Mouse (Mus musculus) left cerebral cortex, adult 18-20 months (tissue): Measurements from ENCODE around the gene Rusc2. TPM values are rescaled to one million over a fixed set of nuclear protein-coding genes. Genes with fewer than 3 reads are reported as not detected.

Source experiments
- DNase-seq, 2 experiments: peaks; one replicate each; pipeline ENCODE4 v3.0.0; 2021 to 2022; ENCODE audit warnings: low spot score in 2 of 2, mixed read lengths in 1 of 2
- long read RNA-seq, 2 experiments: library from polyadenylated mRNA; stranded (forward); transcript quantifications; one replicate each; pipeline ENCODE4 v2.0.0; 2021
- total RNA-seq, 2 experiments: library from RNA; stranded (reverse); gene quantifications; 2 replicates each; pipeline ENCODE4 v1.2.3; 2021

The Rusc2 gene
- 100 to 1,000 TPM; 128 to 146 TPM for total RNA-seq
- long read RNA-seq, experiment 1, full-length matches to known transcripts, result 18 of 106 reads
- long read RNA-seq, experiment 1, partial matches to known transcripts, result 73 of 106 reads
- long read RNA-seq, experiment 1, other reads (novel, unspliced or antisense), result 15 of 106 reads
- long read RNA-seq, experiment 2, full-length matches to known transcripts, result 22 of 92 reads
- long read RNA-seq, experiment 2, partial matches to known transcripts, result 63 of 92 reads
- long read RNA-seq, experiment 2, other reads (novel, unspliced or antisense), result 7 of 92 reads

GRCm38 (mm10) chr4:43381408-43382154 lies at the start of gene Rusc2:
TSS of gene Rusc2 (plus strand) at chr4:43381979.
- peak; percentile 93 to 96 for DNase-seq

GRCm38 (mm10) chr4:43334771-43335170 lies 47.0 kb upstream of the Rusc2 start:
- DNase-seq, result no peak

- no peak for DNase-seq
Observed at GRCm38 (mm10) chr4:43336176-43336575, 45.6 kb upstream of the Rusc2 start.

- no peak for DNase-seq
Observed at GRCm38 (mm10) chr4:43340096-43340804, 41.5 kb upstream of the Rusc2 start.

DNA sequence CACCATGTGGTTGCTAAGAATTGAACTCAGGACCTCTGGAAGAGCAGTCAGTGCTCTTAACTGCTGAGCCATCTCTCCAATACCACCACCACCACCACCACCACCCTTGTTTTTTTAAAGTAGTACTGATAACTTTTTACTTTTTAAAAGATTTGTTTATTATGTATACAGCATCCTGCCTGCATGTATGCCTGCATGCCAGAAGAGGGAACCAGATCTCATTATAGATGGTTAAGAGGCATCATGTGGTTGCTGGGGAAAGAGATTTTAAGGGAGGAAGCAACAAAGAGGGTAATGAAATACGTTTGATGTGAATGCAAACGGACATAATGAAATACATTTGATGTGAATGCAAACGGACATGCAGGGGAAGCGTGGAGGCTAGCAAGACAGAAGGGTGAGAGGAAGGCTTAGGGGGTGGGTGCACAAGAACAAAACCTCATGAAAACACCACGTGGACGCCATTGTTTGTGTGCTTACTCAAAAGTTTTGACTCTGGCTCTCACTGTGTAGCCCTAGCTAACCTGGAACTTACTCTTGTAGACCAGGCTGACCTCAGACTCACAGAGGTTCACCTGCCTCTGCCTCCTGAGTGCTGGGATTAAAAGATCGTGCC lies 40.4 kb upstream of the Rusc2 start:
- no peak for DNase-seq

- no peak for DNase-seq
Observed at GRCm38 (mm10) chr4:43342443-43342842, 39.3 kb upstream of the Rusc2 start.

GRCm38 (mm10) chr4:43344932-43345331 lies 36.8 kb upstream of the Rusc2 start:
- DNase-seq, result no peak

- DNase-seq, result no peak
Observed at GRCm38 (mm10) chr4:43349206-43349605, 32.6 kb upstream of the Rusc2 start.

DNA sequence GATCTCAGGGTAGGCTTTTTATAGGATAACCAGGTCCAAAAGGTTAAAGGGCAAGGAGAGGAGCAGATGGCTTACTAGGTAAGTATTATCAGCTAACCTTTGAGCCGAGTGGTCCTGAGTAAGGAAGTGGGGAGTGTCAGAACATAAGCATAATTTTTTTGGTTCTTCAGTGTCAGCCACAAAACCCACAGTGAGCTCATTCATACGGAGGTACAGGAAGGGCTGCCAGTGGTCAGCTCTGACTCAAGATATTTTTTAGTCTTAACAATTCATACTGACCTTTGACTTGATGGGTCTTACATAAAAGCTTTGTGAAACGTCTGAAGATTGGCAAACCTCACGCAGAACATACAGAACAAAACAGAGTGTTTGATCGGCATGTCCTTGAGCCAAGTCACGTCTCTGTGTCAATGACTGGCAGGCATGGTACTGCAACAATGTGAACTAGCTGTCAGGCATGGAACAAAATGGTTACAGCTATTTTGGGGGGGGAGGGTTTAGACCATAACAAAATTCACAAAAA lies 31.7 kb upstream of the Rusc2 start:
- no peak for DNase-seq

DNA sequence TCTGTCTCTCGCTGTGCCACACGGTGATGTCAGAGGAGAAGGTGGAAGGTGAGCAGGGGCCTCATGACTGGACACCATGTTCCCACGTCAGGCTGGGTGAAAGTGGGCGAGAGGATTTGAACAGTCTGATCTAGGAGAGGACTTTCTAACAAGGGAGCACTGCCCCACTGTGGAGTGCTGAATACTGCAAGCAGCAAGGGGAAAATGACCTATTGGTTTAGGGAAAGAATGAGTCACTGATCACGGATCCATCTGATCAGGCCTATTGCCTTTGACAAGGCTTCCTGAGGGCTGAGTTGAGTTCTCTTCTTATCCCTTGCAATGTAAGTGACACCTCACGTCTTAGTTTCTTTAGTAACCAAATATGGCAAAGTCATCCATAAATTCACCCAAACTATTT lies 28.1 kb upstream of the Rusc2 start:
- no peak for DNase-seq

GRCm38 (mm10) chr4:43364914-43365560 lies 16.7 kb upstream of the Rusc2 start:
- DNase-seq, result no peak

DNA sequence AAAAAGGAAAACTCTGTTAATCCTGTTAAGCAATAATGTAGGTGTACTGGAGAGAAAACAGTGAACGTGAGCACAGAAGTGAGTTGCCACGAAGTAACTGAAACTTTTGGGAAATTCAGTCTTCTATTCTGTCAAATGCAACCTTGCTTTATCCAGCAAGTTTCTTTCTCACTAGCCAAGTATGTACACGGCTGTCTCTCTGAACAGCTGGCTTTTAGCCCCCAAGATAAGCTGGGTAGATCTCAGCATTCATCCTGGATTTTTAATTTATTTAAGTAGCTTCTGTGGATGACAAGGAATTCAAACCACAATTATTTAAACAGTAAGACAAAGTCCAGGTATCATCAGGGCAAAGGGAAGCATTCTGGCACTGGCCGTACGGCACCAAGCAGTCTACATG lies 14.5 kb upstream of the Rusc2 start:
- no peak for DNase-seq

DNA sequence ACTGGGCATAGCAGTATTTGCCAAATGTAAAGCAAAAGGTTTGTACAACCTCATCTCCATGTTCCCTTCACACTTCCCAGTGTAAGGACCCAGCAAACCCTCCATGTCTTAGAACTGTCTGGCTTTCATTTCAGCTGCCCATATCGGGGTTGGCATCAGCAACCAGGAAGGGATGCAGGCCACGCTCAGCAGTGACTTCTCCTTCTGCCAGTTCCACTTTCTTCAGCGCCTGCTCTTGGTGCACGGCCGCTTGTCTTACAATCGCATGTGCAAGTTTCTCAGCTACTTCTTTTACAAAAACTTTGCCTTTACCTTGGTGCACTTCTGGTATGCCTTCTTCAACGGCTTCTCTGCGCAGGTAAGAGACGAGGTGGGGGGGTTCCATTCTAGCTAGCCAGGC lies 14.0 kb upstream of the Rusc2 start:
- DNase-seq, result no peak

GRCm38 (mm10) chr4:43371406-43371805 lies 10.4 kb upstream of the Rusc2 start:
- DNase-seq, result no peak

GRCm38 (mm10) chr4:43372155-43372554 lies 9.6 kb upstream of the Rusc2 start:
- no peak for DNase-seq

- DNase-seq, result no peak
Observed at GRCm38 (mm10) chr4:43374266-43374665, 7.5 kb upstream of the Rusc2 start.

DNA sequence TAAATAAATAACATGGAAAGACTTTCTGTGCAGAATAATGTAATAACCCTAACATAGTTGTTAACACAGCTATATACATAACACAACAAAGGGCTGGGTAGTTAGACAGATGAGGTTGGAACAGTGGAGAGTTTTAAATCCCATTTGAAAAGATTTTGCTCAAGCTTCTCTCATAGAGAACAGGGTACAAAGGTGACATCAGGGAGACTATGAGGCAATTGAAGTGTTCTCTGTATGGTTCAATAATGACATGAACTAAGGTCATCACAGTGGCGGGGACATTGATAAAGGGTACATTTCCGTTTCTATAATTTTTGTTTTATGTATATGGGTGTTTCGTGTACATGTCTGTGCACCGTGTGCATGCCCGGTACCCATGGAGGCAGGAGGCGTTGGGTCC lies 2.2 kb upstream of the Rusc2 start:
- no peak for DNase-seq

DNA sequence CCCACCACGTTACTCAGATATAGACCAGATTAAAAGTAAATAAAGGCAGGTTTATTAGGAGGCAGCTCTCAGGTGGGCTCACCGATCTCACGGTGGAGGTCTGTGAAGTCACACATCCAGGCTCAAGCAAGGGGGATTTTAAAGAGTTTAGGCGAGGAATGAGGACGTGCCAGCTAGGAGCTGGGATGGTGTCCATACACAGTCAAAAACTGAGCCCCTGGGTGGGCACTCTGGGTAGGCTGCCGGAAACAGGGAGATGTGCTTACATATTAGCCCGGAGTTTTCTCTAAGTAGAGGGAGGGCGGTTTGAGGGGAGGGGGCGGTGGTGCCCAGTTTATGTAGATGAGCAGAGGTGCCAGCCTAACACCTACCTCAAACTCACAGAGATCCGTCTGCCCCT lies 828 bp upstream of the Rusc2 start:
- no peak for DNase-seq

DNA sequence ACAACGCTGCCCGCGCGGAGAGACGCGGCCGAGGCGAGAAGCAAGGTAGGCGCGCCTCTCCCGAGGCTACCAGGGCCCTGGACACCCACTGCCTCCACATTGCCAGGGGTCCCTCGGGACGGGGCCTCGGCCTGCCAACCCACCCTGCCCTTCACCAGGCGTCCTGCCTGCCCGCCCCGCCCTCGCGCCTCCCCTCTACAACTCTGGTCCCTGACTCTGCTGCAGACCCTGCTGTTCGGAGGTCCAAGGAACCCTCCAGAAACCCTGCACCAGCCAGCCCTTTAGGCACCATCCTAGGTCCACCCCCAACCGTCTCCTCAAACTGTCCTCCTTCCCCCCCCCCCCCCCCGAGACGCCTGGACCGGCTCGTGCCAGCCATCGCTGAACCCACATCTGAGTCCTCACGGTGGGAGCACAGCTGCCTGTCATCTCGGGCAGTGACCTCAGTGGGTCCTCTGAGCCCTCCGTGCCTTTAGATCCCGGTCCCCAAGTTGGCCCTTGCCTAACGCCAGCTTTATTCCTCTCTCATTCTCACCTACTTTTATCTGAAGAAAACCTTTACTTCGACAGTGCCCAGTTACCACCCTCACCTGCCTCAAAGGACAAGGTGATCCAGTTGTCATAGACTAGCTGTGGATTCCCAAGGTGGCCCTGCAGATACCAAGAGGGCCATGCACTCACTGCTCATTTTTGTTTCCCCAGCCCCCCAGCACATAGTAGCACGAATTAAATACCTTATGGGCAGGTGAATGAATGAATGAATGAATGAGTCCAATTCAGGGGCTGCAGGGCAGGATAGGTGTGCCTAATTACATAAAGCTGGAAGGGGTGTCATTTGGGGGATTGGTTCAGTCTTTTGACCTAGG lies 609 bp downstream of the Rusc2 start:
- DNase-seq, result no peak
